Mouse (Mus musculus): ENCODE results near the gene Rnf220. TPM values are rescaled to one million over a fixed set of nuclear protein-coding genes. Genes with fewer than 3 reads are reported as not detected.

The Rnf220 gene
- polyA plus RNA-seq, 1 experiment from 2014 or later = 97.1 TPM

- Histone ChIP-seq H3K4me2 (no peak overlapping the region), H3K27ac (replicated peaks) (no peak overlapping the region), H3K9me3 (no peaks in the 10 kb centered on the region), H3K36me3 (no peaks in the 10 kb centered on the region), H3K9ac (no peak overlapping the region), H3K4me1 (replicated peaks) (peaks cover 12% of the 10 kb centered on the region), H3K27me3 (peaks cover 98% of the 10 kb centered on the region), H3K4me3 (no peak overlapping the region)
- 72% methylated on average over 19 of the region's 19 CpGs for WGBS
- no peak for ATAC-seq (ENCODE audit: low read depth)
Measured at GRCm38 (mm10) chr4:117367365-117367764, 129.5 kb downstream of the Rnf220 start.

- Histone ChIP-seq H3K27ac (replicated peaks) (no peak overlapping the region), H3K4me2 (no peak overlapping the region), H3K36me3 (no peaks in the 10 kb centered on the region), H3K9ac (no peak overlapping the region), H3K27me3 (peaks cover 98% of the 10 kb centered on the region), H3K4me1 (replicated peaks) (peaks cover 30% of the 10 kb centered on the region), H3K4me3 (no peak overlapping the region), H3K9me3 (no peaks in the 10 kb centered on the region)
- WGBS = 6% methylated on average over 5 of the region's 5 CpGs
- no peak for ATAC-seq (ENCODE audit: low read depth)
Measured at GRCm38 (mm10) chr4:117362085-117362484, 134.8 kb downstream of the Rnf220 start.

- whole genome bisulfite sequencing = 5% methylated on average over 7 of the region's 7 CpGs
- Histone ChIP-seq H3K4me1 (replicated peaks) (peaks cover 30% of the 10 kb centered on the region), H3K36me3 (no peaks in the 10 kb centered on the region), H3K27ac (replicated peaks) (no peak overlapping the region; the same call in 1 of the 2 replicates), H3K4me2 (no peak overlapping the region), H3K9me3 (no peaks in the 10 kb centered on the region), H3K27me3 (peaks cover 98% of the 10 kb centered on the region), H3K9ac (no peak overlapping the region), H3K4me3 (no peak overlapping the region)
- ATAC-seq (ENCODE audit: low read depth) = no peak
Measured at GRCm38 (mm10) chr4:117361558-117361873, 135.3 kb downstream of the Rnf220 start.

- H3K4me2 ChIP-seq = no peak overlapping the region
- ATAC-seq (ENCODE audit: low read depth) = 0 out of 2 replicates have a peak, but pooled peaks have one; percentile 12
- H3K9ac ChIP-seq = no peak overlapping the region
- WGBS = 44% methylated on average over 16 of the region's 16 CpGs
- H3K4me3 ChIP-seq = no peak overlapping the region
- peaks cover 30% of the 10 kb centered on the region for H3K4me1 ChIP-seq (replicated peaks)
- peaks cover 100% of the 10 kb centered on the region for H3K27me3 ChIP-seq
- no peaks in the 10 kb centered on the region for H3K36me3 ChIP-seq
- no peak overlapping the region for H3K27ac ChIP-seq (replicated peaks)
- no peaks in the 10 kb centered on the region for H3K9me3 ChIP-seq
Measured at GRCm38 (mm10) chr4:117360713-117361557, 135.9 kb downstream of the Rnf220 start.

GRCm38 (mm10) chr4:117359803-117360382 is 137.0 kb downstream of the Rnf220 start:
- Histone ChIP-seq H3K36me3 (no peaks in the 10 kb centered on the region), H3K4me2 (no peak overlapping the region), H3K4me1 (replicated peaks) (peaks cover 30% of the 10 kb centered on the region), H3K9ac (no peak overlapping the region), H3K4me3 (no peak overlapping the region), H3K27ac (replicated peaks) (no peak overlapping the region), H3K27me3 (peaks cover 100% of the 10 kb centered on the region), H3K9me3 (no peaks in the 10 kb centered on the region)
- no peak for ATAC-seq (ENCODE audit: low read depth)
- WGBS = 74% methylated on average over 17 of the region's 17 CpGs

- ATAC-seq (ENCODE audit: low read depth) = no peak
- H3K4me3 ChIP-seq = no peak overlapping the region
- 64% methylated on average over 7 of the region's 7 CpGs for WGBS
- peaks cover 41% of the 10 kb centered on the region for H3K4me1 ChIP-seq (replicated peaks)
- no peak overlapping the region for H3K9ac ChIP-seq
- H3K36me3 ChIP-seq = no peaks in the 10 kb centered on the region
- no peak overlapping the region for H3K4me2 ChIP-seq
- H3K27ac ChIP-seq (replicated peaks) = no peak overlapping the region
- peaks cover 100% of the 10 kb centered on the region for H3K27me3 ChIP-seq
- no peaks in the 10 kb centered on the region for H3K9me3 ChIP-seq
Measured at GRCm38 (mm10) chr4:117357917-117358316, 138.9 kb downstream of the Rnf220 start.

- no peak for ATAC-seq (ENCODE audit: low read depth)
- Histone ChIP-seq H3K4me3 (no peak overlapping the region), H3K27ac (replicated peaks) (no peak overlapping the region), H3K4me1 (replicated peaks) (peaks cover 43% of the 10 kb centered on the region), H3K36me3 (no peaks in the 10 kb centered on the region), H3K9me3 (no peaks in the 10 kb centered on the region), H3K27me3 (peaks cover 100% of the 10 kb centered on the region), H3K4me2 (no peak overlapping the region), H3K9ac (no peak overlapping the region)
- WGBS = 23% methylated on average over 5 of the region's 5 CpGs
Measured at GRCm38 (mm10) chr4:117357104-117357503, 139.7 kb downstream of the Rnf220 start.

- no peak for ATAC-seq (ENCODE audit: low read depth)
- Histone ChIP-seq H3K9me3 (no peaks in the 10 kb centered on the region), H3K4me2 (no peak overlapping the region), H3K27me3 (peaks cover 100% of the 10 kb centered on the region), H3K4me1 (replicated peaks) (peaks cover 36% of the 10 kb centered on the region), H3K4me3 (no peak overlapping the region), H3K9ac (no peak overlapping the region), H3K27ac (replicated peaks) (0 out of 2 replicates have a peak overlapping the region, but pooled peaks have one; percentile 28), H3K36me3 (no peaks in the 10 kb centered on the region)
- 81% methylated on average over 2 of the region's 2 CpGs for WGBS
Measured at GRCm38 (mm10) chr4:117356223-117356622, 140.6 kb downstream of the Rnf220 start.

GRCm38 (mm10) chr4:117354651-117355050 is 142.2 kb downstream of the Rnf220 start:
- H3K4me1 ChIP-seq (replicated peaks) = peaks cover 40% of the 10 kb centered on the region
- no peak overlapping the region for H3K4me2 ChIP-seq
- H3K27me3 ChIP-seq = peaks cover 99% of the 10 kb centered on the region
- 72% methylated on average over 6 of the region's 6 CpGs for WGBS
- no peak overlapping the region for H3K9ac ChIP-seq
- no peak for ATAC-seq (ENCODE audit: low read depth)
- H3K9me3 ChIP-seq = no peaks in the 10 kb centered on the region
- H3K36me3 ChIP-seq = no peaks in the 10 kb centered on the region
- no peak overlapping the region for H3K27ac ChIP-seq (replicated peaks)
- H3K4me3 ChIP-seq = no peak overlapping the region

- no peak for ATAC-seq (ENCODE audit: low read depth)
- H3K4me1 ChIP-seq (replicated peaks) = peaks cover 43% of the 10 kb centered on the region
- H3K4me3 ChIP-seq = no peak overlapping the region
- no peaks in the 10 kb centered on the region for H3K36me3 ChIP-seq
- WGBS = 59% methylated on average over 9 of the region's 9 CpGs
- H3K9me3 ChIP-seq = no peaks in the 10 kb centered on the region
- peaks cover 97% of the 10 kb centered on the region for H3K27me3 ChIP-seq
- H3K27ac ChIP-seq (replicated peaks) = no peak overlapping the region
- no peak overlapping the region for H3K9ac ChIP-seq
- no peak overlapping the region for H3K4me2 ChIP-seq
Measured at GRCm38 (mm10) chr4:117352957-117353356, 143.9 kb downstream of the Rnf220 start.

- H3K27me3 ChIP-seq = peaks cover 97% of the 10 kb centered on the region
- H3K4me1 ChIP-seq (replicated peaks) = peaks cover 43% of the 10 kb centered on the region
- WGBS = 79% methylated on average over 5 of the region's 5 CpGs
- H3K9ac ChIP-seq = no peak overlapping the region
- no peak overlapping the region for H3K4me2 ChIP-seq
- H3K4me3 ChIP-seq = no peak overlapping the region
- H3K27ac ChIP-seq (replicated peaks) = no peak overlapping the region
- H3K9me3 ChIP-seq = no peaks in the 10 kb centered on the region
- H3K36me3 ChIP-seq = no peaks in the 10 kb centered on the region
- no peak for ATAC-seq (ENCODE audit: low read depth)
Measured at GRCm38 (mm10) chr4:117352071-117352470, 144.8 kb downstream of the Rnf220 start.

- no peak overlapping the region for H3K4me2 ChIP-seq
- no peak overlapping the region for H3K9ac ChIP-seq
- WGBS = 68% methylated on average over 12 of the region's 12 CpGs
- no peak overlapping the region for H3K4me3 ChIP-seq
- no peaks in the 10 kb centered on the region for H3K36me3 ChIP-seq
- H3K27ac ChIP-seq (replicated peaks) = peak overlapping the region; percentile 38; the same call in 1 of the 2 replicates
- ATAC-seq (ENCODE audit: low read depth) = peak; percentile 63
- no peaks in the 10 kb centered on the region for H3K9me3 ChIP-seq
- peaks cover 47% of the 10 kb centered on the region for H3K4me1 ChIP-seq (replicated peaks)
- peaks cover 91% of the 10 kb centered on the region for H3K27me3 ChIP-seq
Measured at GRCm38 (mm10) chr4:117350139-117350693, 146.6 kb downstream of the Rnf220 start.
